29 mouse cellular contexts compared by ENCODE assay signal in the genomic region with DNA sequence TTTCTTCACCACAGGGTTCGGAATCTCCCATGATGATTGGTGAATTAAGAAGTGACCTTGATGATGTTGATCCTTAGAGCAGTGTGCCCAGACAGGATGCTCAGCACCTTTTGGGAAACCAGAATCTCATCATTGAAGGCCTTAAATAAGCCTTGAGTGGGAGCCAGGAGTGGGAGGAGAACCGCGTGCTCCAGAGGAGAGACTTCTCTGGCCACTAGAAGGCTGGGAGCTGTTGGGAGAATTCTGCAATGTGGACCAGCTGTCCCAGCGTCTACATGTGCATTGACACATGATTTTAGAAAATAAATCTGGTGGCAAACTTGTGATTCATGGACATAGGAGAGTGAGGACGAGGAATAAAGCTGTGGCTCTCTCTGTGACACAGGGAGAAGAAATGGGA. TPM values are rescaled to one million over a fixed set of nuclear protein-coding genes. Genes with fewer than 3 reads are reported as not detected.
DNase-seq lines count a peak whose midpoint lies in the region; ATAC-seq and TF ChIP-seq lines count a peak whose summit lies in the region.
"Had no signal": no experiment of that assay in that cellular context is flagged by ENCODE, and none has a peak within 500 bp of the region (broad histone marks: within the 10 kb centered on the region; RNA-seq: fewer than 3 reads in every experiment).

No protein-coding gene starts in this region.

- no peaks in the 10 kb centered on the region for H3K9me3 ChIP-seq in hindbrain, embryonic 12.5 days (replicated peaks)
- H3K9me3 ChIP-seq: embryonic facial prominence, embryonic 12.5 days; embryonic facial prominence, embryonic 15.5 days; forebrain, embryonic 12.5 days; hindbrain, embryonic 13.5 days; intestine, embryonic 15.5 days had no signal

- no peak for ATAC-seq in hindbrain, embryonic 12.5 days (ENCODE audit: low FRiP score)
- ATAC-seq: activated CD4-positive, CD25-positive, alpha-beta regulatory T cell, adult 4 months; forebrain, embryonic 16.5 days; hindbrain, embryonic 16.5 days; intestine, embryonic 15.5 days had no signal

- 0 out of 2 replicates have a peak overlapping the region, but pooled peaks have one; percentile 8 for H3K27ac ChIP-seq in cortical plate, adult 2 months (ENCODE audit: insufficient read depth, low read length)
- H3K27ac ChIP-seq in hindbrain, embryonic 12.5 days = no peak overlapping the region
- H3K27ac ChIP-seq: embryonic facial prominence, embryonic 12.5 days; embryonic facial prominence, embryonic 15.5 days; forebrain, embryonic 12.5 days; gastrocnemius, adult 2 months; hindbrain, embryonic 13.5 days; intestine, embryonic 15.5 days had no signal

- H3K36me3 ChIP-seq in hindbrain, embryonic 12.5 days = peaks cover 58% of the 10 kb centered on the region

- no peaks in the 10 kb centered on the region for H3K27me3 ChIP-seq in hindbrain, embryonic 12.5 days
- H3K27me3 ChIP-seq: embryonic facial prominence, embryonic 12.5 days; embryonic facial prominence, embryonic 15.5 days; forebrain, embryonic 12.5 days; hindbrain, embryonic 13.5 days; intestine, embryonic 15.5 days had no signal

- no peak overlapping the region for H3K9ac ChIP-seq in hindbrain, embryonic 12.5 days
- H3K9ac ChIP-seq: embryonic facial prominence, embryonic 12.5 days; embryonic facial prominence, embryonic 15.5 days; forebrain, embryonic 12.5 days; hindbrain, embryonic 13.5 days; intestine, embryonic 15.5 days had no signal

- 91% methylated on average over 5 of the region's 5 CpGs for WGBS in hindbrain, embryonic 12.5 days

- no peak overlapping the region for H3K4me2 ChIP-seq in hindbrain, embryonic 12.5 days (replicated peaks)
- H3K4me2 ChIP-seq: embryonic facial prominence, embryonic 12.5 days; embryonic facial prominence, embryonic 15.5 days; forebrain, embryonic 12.5 days; heart, embryonic 11.5 days; hindbrain, embryonic 13.5 days; intestine, embryonic 15.5 days had no signal

- intact Hi-C loops in left cerebral cortex, postnatal 25 days (cut with DNase I) = no loop called here
- intact Hi-C loops in left cerebral cortex, postnatal 36 days (cut with DNase I) = no loop called here

- no peak overlapping the region for H3K4me3 ChIP-seq in cortical plate, adult 2 months (ENCODE audit: insufficient read depth, low read length)
- H3K4me3 ChIP-seq in hindbrain, embryonic 12.5 days = no peak overlapping the region
- H3K4me3 ChIP-seq: embryonic facial prominence, embryonic 12.5 days; embryonic facial prominence, embryonic 15.5 days; forebrain, embryonic 12.5 days; gastrocnemius, adult 2 months; hindbrain, embryonic 13.5 days; intestine, embryonic 15.5 days had no signal

- TF ChIP-seq CTCF in cortical plate, adult 2 months (IDR thresholded peaks at IDR 0.05; ENCODE audit: extremely low read depth, insufficient read depth, low read length) = no peak

- TF ChIP-seq POLR2A in cortical plate, adult 2 months (IDR thresholded peaks at IDR 0.05; ENCODE audit: extremely low read depth, insufficient read depth, low read length) = no peak

- H3K4me1 ChIP-seq in cortical plate, adult 2 months (ENCODE audit: control insufficient read depth, insufficient read depth, low read length) = peaks cover 11% of the 10 kb centered on the region
- H3K4me1 ChIP-seq in hindbrain, embryonic 12.5 days = no peaks in the 10 kb centered on the region
- H3K4me1 ChIP-seq: embryonic facial prominence, embryonic 12.5 days; embryonic facial prominence, embryonic 15.5 days; forebrain, embryonic 12.5 days; intestine, embryonic 15.5 days had no signal

- DNase-seq in frontal cortex, adult 2 months (ENCODE audit: extremely low spot score in 1 of 2, low spot score in 1 of 2) = peak; percentile 50 to 60
- DNase-seq in frontal cortex, postnatal 25 days (ENCODE audit: low spot score in 2 of 2) = no peak
- DNase-seq in left cerebral cortex, postnatal 25 days (ENCODE audit: low spot score in 2 of 2) = peak; percentile 26 to 77
- DNase-seq in left cerebral cortex, postnatal 36 days (ENCODE audit: low spot score in 2 of 2) = no peak
- DNase-seq: adrenal gland, adult 8-10 months; adrenal gland, postnatal 25 days; cerebellum, adult 18-20 months; cerebellum, adult 9-10 months; cerebellum, postnatal 14 days; gastrocnemius, adult 2 months; gastrocnemius, postnatal 14 days; heart, adult 11 months had no signal

RNA-seq across cellular contexts. Expression of a gene that starts 25.4 kb away (rescaled TPM):
- 2.7 and 4.4 TPM in 2 replicates for polyA plus RNA-seq in frontal cortex, adult 2 months (2012; rRNA removed)
- total RNA-seq in left cerebral cortex, postnatal 25 days (2021) = 1 to 10 TPM; 2.7 to 4.3 TPM
- total RNA-seq in left cerebral cortex, postnatal 36 days (2021) = 1 to 10 TPM; 3.6 to 3.7 TPM
- 1.7 and 2.2 TPM in 2 replicates for polyA plus RNA-seq in cortical plate, adult 2 months (2012; rRNA removed)
- polyA plus RNA-seq in hindbrain, embryonic 12.5 days (2016; fragmentation: Nextera tagmentation; extraction: Ambion mirVana) = 1.0 and 1.1 TPM in 2 replicates
- total RNA-seq: gastrocnemius, adult 2 months; gastrocnemius, postnatal 14 days; heart, adult 8-10 months; heart, postnatal 25 days had no signal
- polyA plus RNA-seq: activated CD4-positive, CD25-positive, alpha-beta regulatory T cell, adult 4 months had no signal

RNA-seq across cellular contexts. Expression of a gene that starts 53.3 kb away (rescaled TPM):
- polyA plus RNA-seq in frontal cortex, adult 2 months (2012; rRNA removed) = not detected in 2 replicates
- total RNA-seq in left cerebral cortex, postnatal 25 days (2021) = not detected
- total RNA-seq in left cerebral cortex, postnatal 36 days (2021) = not detected
- polyA plus RNA-seq in cortical plate, adult 2 months (2012; rRNA removed) = not detected in 2 replicates
- 0.08 TPM in 1 of 2 replicates, not detected in the other for polyA plus RNA-seq in hindbrain, embryonic 12.5 days (2016; fragmentation: Nextera tagmentation; extraction: Ambion mirVana)
- total RNA-seq: adrenal gland, postnatal 25 days; gastrocnemius, adult 2 months; heart, adult 8-10 months; heart, postnatal 25 days; hematopoietic stem cell, adult 5-6 weeks had no signal
- polyA plus RNA-seq: activated CD4-positive, CD25-positive, alpha-beta regulatory T cell, adult 4 months; C2C12; embryonic facial prominence, embryonic 12.5 days; forebrain, embryonic 12.5 days; forebrain, embryonic 16.5 days; heart, embryonic 11.5 days; heart, embryonic 14.5 days; heart, postnatal 0 days; hindbrain, embryonic 13.5 days; hindbrain, embryonic 16.5 days; intestine, embryonic 15.5 days had no signal

Comparison
In these comparisons a context has a peak if more than half of its experiments do, and no peak if none do; other contexts are left out.
1. DNase-seq: peak in frontal cortex, adult 2 months (2 of 2) and left cerebral cortex, postnatal 25 days (2 of 2); none in frontal cortex, postnatal 25 days (0 of 2) and left cerebral cortex, postnatal 36 days (0 of 2).